Mouse (Mus musculus): ENCODE measurements around the gene St6gal1. TPM values are rescaled to one million over a fixed set of nuclear protein-coding genes. Genes with fewer than 3 reads are reported as not detected.

St6gal1 gene
- polyA plus RNA-seq, 2 experiments, result 10.5 to 10.6 TPM

- 9% methylated on average over 7 of the region's 7 CpGs for WGBS (ENCODE audit: insufficient replicate concordance)
- Histone ChIP-seq H3K36me3 (replicated peaks; ENCODE audit: control insufficient read depth, insufficient read depth, low read depth) (no peaks in the 10 kb centered on the region), H3K27ac (no peak overlapping the region), H3K9me3 (ENCODE audit: control insufficient read depth, low read length) (no peaks in the 10 kb centered on the region), H3K4me1 (replicated peaks; ENCODE audit: control insufficient read depth in 2 of 2, insufficient read depth in 2 of 2, low read length in 1 of 2) (peaks cover 0 to 5% of the 10 kb centered on the region in 2 experiments; a peak in 2 of 4 replicates), H3K27me3 (ENCODE audit: control insufficient read depth, insufficient read depth, low read length) (peaks cover under 1% of the 10 kb centered on the region; the same call in 1 of the 2 replicates), H3K9ac (replicated peaks) (no peak overlapping the region), H3K4me3 (ENCODE audit: insufficient read depth in 1 of 2, low read depth in 2 of 2, low read length in 2 of 2) (no peak overlapping the region), H3K4me2 (ENCODE audit: low read depth) (no peak overlapping the region)
- no peak for DNase-seq (ENCODE audit: low read depth in 3 of 3, low spot score in 3 of 3)
- no peak for ATAC-seq (ENCODE audit: insufficient read depth)
- TF ChIP-seq CTCF (IDR thresholded peaks at IDR 0.05; ENCODE audit: low read depth) (no peak), EP300 (IDR thresholded peaks at IDR 0.05; ENCODE audit: low read depth) (no peak)
Observed at GRCm38 (mm10) chr16:23218313-23218712, 6.2 kb upstream of the St6gal1 start.

- no peak overlapping the region for H3K4me2 ChIP-seq (ENCODE audit: low read depth)
- no peak overlapping the region for H3K27ac ChIP-seq
- ATAC-seq (ENCODE audit: insufficient read depth) (no peak), DNase-seq (ENCODE audit: low read depth in 3 of 3, low spot score in 3 of 3) (no peak)
- no peaks in the 10 kb centered on the region for H3K36me3 ChIP-seq (replicated peaks; ENCODE audit: control insufficient read depth, insufficient read depth, low read depth)
- H3K9ac ChIP-seq (replicated peaks), result no peak overlapping the region
- peaks cover 38% of the 10 kb centered on the region for H3K27me3 ChIP-seq (ENCODE audit: control insufficient read depth, insufficient read depth, low read length)
- H3K4me1 ChIP-seq (replicated peaks; ENCODE audit: control insufficient read depth in 2 of 2, insufficient read depth in 2 of 2, low read length in 1 of 2), result peaks cover 0 to 6% of the 10 kb centered on the region in 2 experiments; a peak in 2 of 4 replicates
- H3K4me3 ChIP-seq (ENCODE audit: insufficient read depth in 1 of 2, low read depth in 2 of 2, low read length in 2 of 2), result no peak overlapping the region
- H3K9me3 ChIP-seq (ENCODE audit: control insufficient read depth, low read length), result no peaks in the 10 kb centered on the region
- WGBS (ENCODE audit: insufficient replicate concordance), result 56% methylated on average over 12 of the region's 12 CpGs
- TF ChIP-seq EP300 (IDR thresholded peaks at IDR 0.05; ENCODE audit: low read depth), result no peak
- TF ChIP-seq CTCF (IDR thresholded peaks at IDR 0.05; ENCODE audit: low read depth), result no peak
Observed at GRCm38 (mm10) chr16:23223166-23223870, 1.2 kb upstream of the St6gal1 start.

- Histone ChIP-seq H3K4me2 (ENCODE audit: low read depth) (0 out of 2 replicates have a peak overlapping the region, but pooled peaks have one; percentile 63), H3K36me3 (replicated peaks; ENCODE audit: control insufficient read depth, insufficient read depth, low read depth) (no peaks in the 10 kb centered on the region), H3K9ac (replicated peaks) (no peak overlapping the region), H3K27ac (no peak overlapping the region), H3K27me3 (ENCODE audit: control insufficient read depth, insufficient read depth, low read length) (peaks cover 38% of the 10 kb centered on the region), H3K9me3 (ENCODE audit: control insufficient read depth, low read length) (no peaks in the 10 kb centered on the region), H3K4me3 (ENCODE audit: insufficient read depth in 1 of 2, low read depth in 2 of 2, low read length in 2 of 2) (no peak overlapping the region), H3K4me1 (replicated peaks; ENCODE audit: control insufficient read depth in 2 of 2, insufficient read depth in 2 of 2, low read length in 1 of 2) (peaks cover 0 to 5% of the 10 kb centered on the region in 2 experiments; a peak in 1 of 4 replicates)
- ATAC-seq (ENCODE audit: insufficient read depth) (no peak), DNase-seq (ENCODE audit: low read depth in 3 of 3, low spot score in 3 of 3) (no peak)
- TF ChIP-seq EP300 (IDR thresholded peaks at IDR 0.05; ENCODE audit: low read depth) (no peak), CTCF (IDR thresholded peaks at IDR 0.05; ENCODE audit: low read depth) (no peak)
- 13% methylated on average over 12 of the region's 12 CpGs for WGBS (ENCODE audit: insufficient replicate concordance)
Observed at GRCm38 (mm10) chr16:23223871-23224469, 570 bp upstream of the St6gal1 start.

GRCm38 (mm10) chr16:23225069-23225721 lies 655 bp downstream of the St6gal1 start:
- Histone ChIP-seq H3K27ac (no peak overlapping the region), H3K4me2 (ENCODE audit: low read depth) (peak overlapping the region; percentile 63), H3K9ac (replicated peaks) (no peak overlapping the region; the same call in 1 of the 2 replicates), H3K4me3 (ENCODE audit: insufficient read depth in 1 of 2, low read depth in 2 of 2, low read length in 2 of 2) (peak overlapping the region; percentile 52 to 68), H3K36me3 (replicated peaks; ENCODE audit: control insufficient read depth, insufficient read depth, low read depth) (no peaks in the 10 kb centered on the region), H3K4me1 (replicated peaks; ENCODE audit: control insufficient read depth in 2 of 2, insufficient read depth in 2 of 2, low read length in 1 of 2) (peaks cover 0 to 5% of the 10 kb centered on the region in 2 experiments; a peak in 1 of 4 replicates), H3K27me3 (ENCODE audit: control insufficient read depth, insufficient read depth, low read length) (peaks cover 38% of the 10 kb centered on the region), H3K9me3 (ENCODE audit: control insufficient read depth, low read length) (no peaks in the 10 kb centered on the region)
- TF ChIP-seq EP300 (IDR thresholded peaks at IDR 0.05; ENCODE audit: low read depth) (no peak), CTCF (IDR thresholded peaks at IDR 0.05; ENCODE audit: low read depth) (no peak)
- peak; percentile 8; the same call in 1 of the 2 replicates for ATAC-seq (ENCODE audit: insufficient read depth)
- WGBS (ENCODE audit: insufficient replicate concordance), result 1% methylated on average over 46 of the region's 46 CpGs
- no peak for DNase-seq (ENCODE audit: low read depth in 3 of 3, low spot score in 3 of 3)
